8 mouse cellular contexts compared by ENCODE assay signal in the genomic region with DNA sequence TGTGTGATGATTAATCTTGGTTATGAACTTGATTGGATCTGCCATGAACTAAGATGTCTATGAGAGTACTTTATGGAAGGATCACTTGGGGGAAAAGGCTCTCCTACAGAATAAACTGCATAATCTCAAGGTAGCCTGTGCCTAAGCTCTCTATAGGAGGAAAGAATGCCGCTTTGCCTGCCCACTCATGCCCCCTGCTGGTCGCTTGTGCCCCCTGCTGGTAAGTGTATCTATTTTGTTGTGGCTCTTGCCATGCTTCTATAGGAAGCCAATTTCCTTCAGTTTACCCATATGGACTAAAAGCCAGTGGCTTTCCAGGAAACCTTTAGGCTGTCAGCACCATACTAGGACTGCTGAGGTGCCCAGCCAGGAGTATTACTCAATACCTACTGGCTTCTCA. TPM values are rescaled to one million over a fixed set of nuclear protein-coding genes. Genes with fewer than 3 reads are reported as not detected.
DNase-seq lines count a peak whose midpoint lies in the region; ATAC-seq and TF ChIP-seq lines count a peak whose summit lies in the region.

No protein-coding gene starts in this region.

- no peaks in the 10 kb centered on the region for H3K4me1 ChIP-seq in forebrain, postnatal 0 days (ENCODE audit: insufficient read depth)
- no peaks in the 10 kb centered on the region for H3K4me1 ChIP-seq in forebrain, embryonic 10.5 days

- no peak overlapping the region for H3K4me2 ChIP-seq in forebrain, postnatal 0 days (ENCODE audit: low read depth)

- peak; percentile 40 for TF ChIP-seq CTCF in forebrain, postnatal 0 days (IDR thresholded peaks at IDR 0.05; ENCODE audit: low read depth)

- no peaks in the 10 kb centered on the region for H3K9me3 ChIP-seq in forebrain, postnatal 0 days (ENCODE audit: low read length)
- no peaks in the 10 kb centered on the region for H3K9me3 ChIP-seq in forebrain, embryonic 10.5 days

- DNase-seq in forebrain, postnatal 0 days: no peak
- no peak for DNase-seq in forebrain, embryonic 10.5 days (ENCODE audit: extremely low spot score, low spot score)
- peak; percentile 68 for DNase-seq in 416B (ENCODE audit: low read depth)
- DNase-seq in adipocyte (ENCODE audit: low spot score): peak; percentile 18
- peak; percentile 61 for DNase-seq in lung, postnatal 14 days
- peak; percentile 23 for DNase-seq in testis, postnatal 14 days (ENCODE audit: low spot score)

- no peak overlapping the region for H3K27ac ChIP-seq in forebrain, postnatal 0 days (ENCODE audit: low read depth, low read length)
- H3K27ac ChIP-seq in forebrain, embryonic 10.5 days: no peak overlapping the region

- H3K4me3 ChIP-seq in forebrain, postnatal 0 days (ENCODE audit: low read depth, low read length): no peak overlapping the region
- H3K4me3 ChIP-seq in forebrain, embryonic 10.5 days: no peak overlapping the region

- no peaks in the 10 kb centered on the region for H3K36me3 ChIP-seq in forebrain, postnatal 0 days (ENCODE audit: insufficient read depth)
- H3K36me3 ChIP-seq in forebrain, embryonic 10.5 days (replicated peaks): no peaks in the 10 kb centered on the region

- WGBS in forebrain, postnatal 0 days: 31% methylated on average over 2 of the region's 2 CpGs
- 14% methylated on average over 2 of the region's 2 CpGs for WGBS in forebrain, embryonic 10.5 days

- no peak for ATAC-seq in forebrain, postnatal 0 days
- peak; percentile 79 for ATAC-seq in granulocyte monocyte progenitor cell, adult 5-6 weeks (replicated peaks; ENCODE audit: poor library complexity, severe bottlenecking)
- ATAC-seq in inflammation-experienced regulatory T-cells, adult 6 months: no peak

- H3K27me3 ChIP-seq in forebrain, postnatal 0 days (ENCODE audit: insufficient read depth, low read length): no peaks in the 10 kb centered on the region
- no peaks in the 10 kb centered on the region for H3K27me3 ChIP-seq in forebrain, embryonic 10.5 days (ENCODE audit: poor library complexity, severe bottlenecking)

- no peak overlapping the region for H3K9ac ChIP-seq in forebrain, postnatal 0 days

RNA-seq across cellular contexts. Expression of gene Eef1e1, which starts 9.7 kb away (rescaled TPM):
- 45.2 and 46.3 TPM in 2 replicates for total RNA-seq in forebrain, postnatal 0 days (2014; rRNA removed)
- 106 and 116 TPM in 2 replicates for polyA plus RNA-seq in forebrain, postnatal 0 days (2015; fragmentation: Nextera tagmentation; extraction: Ambion mirVana)
- polyA plus RNA-seq in forebrain, embryonic 10.5 days (2016; fragmentation: Nextera tagmentation; extraction: Ambion mirVana): 73.8 and 77.7 TPM in 2 replicates
- total RNA-seq in granulocyte monocyte progenitor cell, adult 5-6 weeks (2014; fragmentation: Nextera tagmentation): 37.2 and 57.7 TPM in 2 replicates
- 46.8 and 50.7 TPM in 2 replicates for total RNA-seq in granulocyte monocyte progenitor cell, adult 5-6 weeks (2017)
- polyA plus RNA-seq in inflammation-experienced regulatory T-cells, adult 6 months (2017; shearing (Covaris generic)): 10 to 100 TPM; 42.6 to 49.3 (median 45.5) TPM

RNA-seq across cellular contexts. Expression of gene Bloc1s5, which starts 33.6 kb away (rescaled TPM):
- total RNA-seq in forebrain, postnatal 0 days (2014; rRNA removed): 9.8 and 10.3 TPM in 2 replicates
- polyA plus RNA-seq in forebrain, postnatal 0 days (2015; fragmentation: Nextera tagmentation; extraction: Ambion mirVana): 20.2 and 22.9 TPM in 2 replicates
- 24.2 and 27.0 TPM in 2 replicates for polyA plus RNA-seq in forebrain, embryonic 10.5 days (2016; fragmentation: Nextera tagmentation; extraction: Ambion mirVana)
- total RNA-seq in granulocyte monocyte progenitor cell, adult 5-6 weeks (2014; fragmentation: Nextera tagmentation): 6.1 and 11.6 TPM in 2 replicates
- 5.9 and 7.9 TPM in 2 replicates for total RNA-seq in granulocyte monocyte progenitor cell, adult 5-6 weeks (2017)
- 1 to 10 TPM; 5.2 to 5.7 (median 5.7) TPM for polyA plus RNA-seq in inflammation-experienced regulatory T-cells, adult 6 months (2017; shearing (Covaris generic))

Comparison
In these comparisons a context has a peak if more than half of its experiments do, and no peak if none do; other contexts are left out.
1. DNase-seq: peak in 416B (single experiment), adipocyte (single experiment), lung, postnatal 14 days (single experiment) and testis, postnatal 14 days (single experiment); none in forebrain, postnatal 0 days (single experiment) and forebrain, embryonic 10.5 days (single experiment).